Mouse (Mus musculus) stomach, postnatal 0 days (tissue): ENCODE data around the gene Prn. TPM values are rescaled to one million over a fixed set of nuclear protein-coding genes. Genes with fewer than 3 reads are reported as not detected.

Source experiments
- ATAC-seq: fragments of 200-750 bp; cut with Nextera tagmentation; 2 replicates; pipeline ENCODE4 v1.8.0; 2017; ENCODE audit not compliant: low FRiP score, low TSS enrichment
- DNase-seq: peaks from one replicate; pipeline ENCODE4 v3.0.0-alpha.2; 2016; ENCODE audit warnings: low spot score
- H3K27ac ChIP-seq: fragments of 300-500 bp; sonication (generic); replicated peaks from 2 replicates; pipeline ENCODE4 v1.5.1; 2014; ENCODE audit warnings: mild to moderate bottlenecking, control low read depth
- H3K27me3 ChIP-seq: fragments of 300-500 bp; sonication (generic); 2 replicates; pipeline ENCODE4 v1.6.1; 2014; ENCODE audit warnings: low read length; ENCODE audit not compliant: control insufficient read depth, insufficient read depth
- H3K36me3 ChIP-seq: fragments of 300-500 bp; sonication (generic); 2 replicates; pipeline ENCODE4 v1.6.1; 2014; ENCODE audit warnings: low read length, mixed read lengths; ENCODE audit not compliant: control insufficient read depth, insufficient read depth
- H3K4me1 ChIP-seq: fragments of 300-500 bp; sonication (generic); replicated peaks from 2 replicates; pipeline ENCODE4 v1.6.1; 2014; ENCODE audit warnings: antibody characterized with exemption; ENCODE audit not compliant: control insufficient read depth, insufficient read depth
- H3K4me2 ChIP-seq: fragments of 300-500 bp; sonication (generic); replicated peaks from 2 replicates; pipeline ENCODE4 v1.6.1; 2014; ENCODE audit warnings: low read depth, mild to moderate bottlenecking, control low read depth, moderate library complexity
- H3K4me3 ChIP-seq: fragments of 300-500 bp; sonication (generic); 2 replicates; pipeline ENCODE4 v1.5.1; 2014; ENCODE audit warnings: low read depth, low read length, control low read depth
- H3K9ac ChIP-seq: fragments of 300-500 bp; sonication (generic); 2 replicates; pipeline ENCODE4 v1.6.1; 2014; ENCODE audit warnings: mild to moderate bottlenecking, low read length, control low read depth, mixed read lengths
- H3K9me3 ChIP-seq: fragments of 300-500 bp; sonication (generic); 2 replicates; pipeline ENCODE4 v1.6.1; 2016; ENCODE audit warnings: low read length; ENCODE audit not compliant: control insufficient read depth
- CTCF ChIP-seq: IDR thresholded peaks from 2 replicates; pipeline ENCODE4 v1.5.1; 2016; ENCODE audit warnings: antibody characterized with exemption, low read depth, mild to moderate bottlenecking, moderate library complexity
- EP300 ChIP-seq: optimal IDR thresholded peaks from 2 replicates; pipeline ENCODE3; 2016; ENCODE audit warnings: antibody characterized with exemption
- WGBS: fragments of 180-500 bp; shearing (Covaris S2); extraction: QIAGEN DNeasy Blood & Tissue Kit; methylation state at CpG from one replicate; pipeline ENCODE4 v1.1.7; 2014; 5-methylcytosine and 5-hydroxymethylcytosine counted together
- polyA plus RNA-seq: library from polyadenylated mRNA; unstranded; fragments of >200 nt; fragmentation: Nextera tagmentation; extraction: Ambion mirVana; gene quantifications from 2 replicates; pipeline ENCODE4 v1.2.1, GENCODE M21; 2015

The Prn gene
- polyA plus RNA-seq, 1 experiment from 2014 or later: 0.17 TPM

DNA sequence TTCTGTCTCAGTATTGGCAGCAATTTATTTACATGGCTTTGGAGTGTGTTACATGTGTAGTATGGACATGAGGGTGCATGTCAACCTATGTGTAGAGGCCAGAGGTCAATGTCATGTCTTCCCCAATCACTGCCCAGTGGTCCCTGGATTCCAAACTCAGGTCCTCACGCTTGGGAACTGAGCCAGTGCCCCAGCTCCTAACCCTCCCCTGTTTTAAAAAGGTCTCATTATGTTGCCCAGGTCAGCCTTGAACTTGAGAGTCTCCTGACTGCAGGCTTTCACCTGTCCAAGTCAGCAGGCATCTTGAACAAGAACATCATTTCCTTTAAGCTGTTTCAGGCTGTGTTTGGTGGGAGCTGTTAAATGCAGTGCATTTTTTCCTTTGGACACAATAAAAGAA is 851 bp upstream of the Prn start:
- DNase-seq (no peak), ATAC-seq (no peak)
- Histone ChIP-seq H3K4me2 (no peak overlapping the region), H3K9ac (no peak overlapping the region), H3K4me3 (no peak overlapping the region), H3K36me3 (no peaks in the 10 kb centered on the region), H3K27ac (peak overlapping the region; percentile 58), H3K9me3 (no peaks in the 10 kb centered on the region), H3K4me1 (no peaks in the 10 kb centered on the region; the same call in 1 of the 2 replicates), H3K27me3 (no peaks in the 10 kb centered on the region)
- TF ChIP-seq CTCF (no peak), EP300 (no peak)
- 85% methylated on average over 1 of the region's 1 CpGs for WGBS

DNA sequence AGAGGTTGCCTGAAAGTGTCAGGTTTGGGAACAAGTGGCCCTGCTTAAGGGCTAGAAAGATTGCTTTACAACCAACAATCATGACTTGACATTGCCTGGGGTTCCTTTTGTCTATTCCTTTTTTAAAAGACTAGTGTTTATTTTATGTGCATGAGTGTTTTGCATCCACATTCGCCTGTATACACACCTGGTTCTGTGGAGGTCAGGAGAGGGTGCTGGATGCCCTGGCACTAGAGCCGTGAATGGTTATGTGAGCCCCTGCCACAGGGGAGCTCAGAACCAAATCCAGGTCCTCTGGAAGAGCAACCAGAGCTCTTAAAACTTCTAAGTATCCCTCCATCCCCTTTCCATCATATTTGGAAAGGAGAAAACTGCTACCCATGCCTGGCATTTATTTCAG is 1.1 kb downstream of the Prn start:
- Histone ChIP-seq H3K9ac (0 out of 2 replicates have a peak overlapping the region, but pooled peaks have one; percentile 82), H3K27ac (no peak overlapping the region), H3K9me3 (no peaks in the 10 kb centered on the region), H3K36me3 (no peaks in the 10 kb centered on the region), H3K27me3 (no peaks in the 10 kb centered on the region), H3K4me1 (no peaks in the 10 kb centered on the region; the same call in 1 of the 2 replicates), H3K4me2 (peak overlapping the region; percentile 73), H3K4me3 (peak overlapping the region; percentile 68)
- DNase-seq (no peak), ATAC-seq (no peak)
- TF ChIP-seq CTCF (no peak), EP300 (no peak)
- 69% methylated on average over 2 of the region's 2 CpGs for WGBS

DNA sequence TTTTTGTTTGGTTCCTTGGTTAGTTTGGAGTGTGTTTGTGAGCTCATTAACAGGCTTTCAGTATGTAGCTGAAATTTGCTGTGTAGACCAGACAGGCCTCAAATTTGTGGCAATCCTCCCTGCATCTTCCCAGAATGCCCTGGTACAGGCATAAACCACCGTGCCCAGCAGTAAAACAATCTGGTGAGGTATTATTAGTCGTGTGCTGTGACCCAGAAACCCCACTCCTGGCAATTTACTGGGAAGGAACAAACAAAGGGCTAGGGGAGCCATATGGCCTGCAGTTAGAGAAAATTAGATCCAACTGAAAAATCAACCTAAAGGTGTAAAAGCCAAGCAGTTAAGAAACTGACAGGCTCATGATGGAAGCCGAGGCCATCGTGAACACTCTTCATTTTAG is 1.6 kb downstream of the Prn start:
- no peak for TF ChIP-seq CTCF
- no peak for TF ChIP-seq EP300
- no peaks in the 10 kb centered on the region for H3K9me3 ChIP-seq
- peak overlapping the region; percentile 73 for H3K4me2 ChIP-seq
- DNase-seq (no peak), ATAC-seq (no peak)
- no peaks in the 10 kb centered on the region for H3K36me3 ChIP-seq
- 62% methylated on average over 4 of the region's 4 CpGs for WGBS
- H3K27me3 ChIP-seq: no peaks in the 10 kb centered on the region
- 0 out of 2 replicates have a peak overlapping the region, but pooled peaks have one; percentile 8 for H3K9ac ChIP-seq
- H3K4me1 ChIP-seq: no peaks in the 10 kb centered on the region; the same call in 1 of the 2 replicates
- no peak overlapping the region for H3K27ac ChIP-seq
- H3K4me3 ChIP-seq: no peak overlapping the region

DNA sequence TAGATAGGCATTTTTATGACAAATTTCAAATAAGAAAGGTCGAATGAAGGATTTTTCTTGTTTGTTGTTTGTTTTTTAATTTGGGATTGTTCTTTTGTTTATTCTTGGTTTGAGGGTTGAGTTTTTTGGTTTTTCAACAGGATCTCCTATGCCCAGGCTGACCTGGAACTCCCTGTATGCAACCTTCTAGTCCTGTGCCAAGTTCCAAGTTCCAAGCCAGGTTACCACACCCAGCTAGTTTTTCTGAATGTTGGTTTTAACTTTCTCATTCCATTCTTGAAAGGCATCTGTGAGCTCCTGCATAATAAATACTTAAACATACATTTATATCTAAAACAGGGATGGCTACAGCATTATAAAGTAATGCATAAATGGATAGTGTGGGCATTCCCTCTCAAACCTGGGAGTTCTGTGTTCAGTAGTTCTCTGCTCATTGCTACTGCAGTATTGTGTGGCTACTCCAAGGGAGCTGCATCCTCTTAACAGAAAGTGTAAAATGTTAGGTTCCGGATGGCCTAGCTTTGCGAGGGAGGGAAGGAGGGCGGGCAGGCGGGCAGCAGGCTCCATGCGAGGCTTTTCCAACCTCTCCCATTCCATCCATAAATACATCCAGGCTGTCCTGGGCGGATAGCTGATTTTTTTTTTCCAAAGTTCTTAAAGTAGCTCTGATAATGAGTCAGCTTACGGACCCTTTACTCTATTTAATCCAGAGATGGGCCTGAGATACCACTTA is 2.9 kb downstream of the Prn start:
- TF ChIP-seq CTCF: no peak
- no peak for TF ChIP-seq EP300
- Histone ChIP-seq H3K9me3 (no peaks in the 10 kb centered on the region), H3K4me1 (no peaks in the 10 kb centered on the region; the same call in 1 of the 2 replicates), H3K36me3 (no peaks in the 10 kb centered on the region), H3K9ac (no peak overlapping the region), H3K4me2 (no peak overlapping the region), H3K27ac (no peak overlapping the region), H3K27me3 (no peaks in the 10 kb centered on the region), H3K4me3 (no peak overlapping the region)
- ATAC-seq (no peak), DNase-seq (no peak)
- 85% methylated on average over 8 of the region's 8 CpGs for WGBS

DNA sequence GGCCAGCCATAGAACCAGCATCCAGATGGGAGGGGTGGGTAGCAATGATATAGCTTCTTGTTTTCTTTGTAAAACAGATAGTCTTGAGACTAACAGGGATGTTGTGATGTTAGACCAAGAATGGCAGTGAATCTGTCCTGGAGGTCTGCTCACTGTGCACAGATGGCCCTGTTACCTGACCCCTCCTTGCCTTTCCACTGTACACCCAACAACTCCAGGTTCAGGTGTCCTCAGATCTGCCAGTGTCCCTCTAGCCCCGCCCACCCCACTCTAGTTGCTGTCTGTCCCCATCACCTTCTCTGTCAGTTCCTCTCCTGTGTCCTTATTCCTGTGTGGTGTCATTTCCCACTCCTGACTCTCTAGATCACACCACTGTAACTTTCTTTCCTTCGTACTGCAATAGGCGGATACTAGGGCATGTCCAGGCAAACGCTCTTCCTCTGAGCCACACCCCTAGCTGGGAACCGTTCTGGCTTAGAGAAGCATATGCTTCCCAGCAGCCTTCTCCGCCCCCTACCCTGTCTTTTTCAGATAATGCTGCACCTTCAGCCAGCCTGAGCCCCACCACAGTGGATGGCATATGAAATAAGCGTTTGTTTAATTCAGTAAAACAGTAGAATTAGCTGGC is 22.6 kb downstream of the Prn start:
- Histone ChIP-seq H3K4me1 (peaks cover 3% of the 10 kb centered on the region; the same call in 1 of the 2 replicates), H3K27ac (peak overlapping the region; percentile 63; the same call in 1 of the 2 replicates), H3K4me3 (no peak overlapping the region), H3K9me3 (no peaks in the 10 kb centered on the region), H3K9ac (no peak overlapping the region), H3K4me2 (no peak overlapping the region), H3K36me3 (no peaks in the 10 kb centered on the region; the same call in 1 of the 2 replicates), H3K27me3 (no peaks in the 10 kb centered on the region)
- DNase-seq: no peak
- 0 out of 2 replicates have a peak, but pooled peaks have one; percentile 29 for ATAC-seq
- 49% methylated on average over 7 of the region's 7 CpGs for WGBS
- TF ChIP-seq EP300 (no peak), CTCF (no peak)

DNA sequence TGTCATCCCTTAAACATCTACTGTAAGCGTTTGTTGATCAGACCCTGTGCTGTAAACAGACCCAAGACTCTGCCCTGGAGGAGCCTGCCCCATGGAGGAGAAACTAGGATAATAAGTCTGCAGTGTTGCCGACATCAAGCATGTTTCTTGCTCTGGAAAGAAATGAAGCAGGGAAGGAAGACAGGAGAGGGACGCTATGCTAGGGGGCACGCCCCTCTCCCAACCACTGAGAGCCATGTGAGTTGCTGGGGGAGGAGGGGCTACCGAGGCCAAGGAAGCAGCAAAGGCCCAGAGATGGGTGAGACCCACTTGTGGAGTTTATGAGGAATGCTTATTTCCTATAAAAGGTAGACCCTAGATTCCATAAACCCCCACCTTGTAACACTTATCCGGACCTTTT is 23.3 kb downstream of the Prn start:
- Histone ChIP-seq H3K4me3 (no peak overlapping the region), H3K27ac (peak overlapping the region; percentile 63), H3K9me3 (no peaks in the 10 kb centered on the region), H3K36me3 (no peaks in the 10 kb centered on the region; the same call in 1 of the 2 replicates), H3K4me2 (no peak overlapping the region), H3K9ac (no peak overlapping the region), H3K4me1 (peaks cover 3% of the 10 kb centered on the region; the same call in 1 of the 2 replicates), H3K27me3 (no peaks in the 10 kb centered on the region)
- DNase-seq: no peak
- 25% methylated on average over 6 of the region's 6 CpGs for WGBS
- TF ChIP-seq EP300 (no peak), CTCF (peak; percentile 8; the same call in 1 of the 2 replicates)
- ATAC-seq: no peak
